Mouse (Mus musculus): ENCODE measurements around the gene Rnh1.
A peak's percentile ranks its signal among the peaks of the same experiment; 100 is the strongest.

DNA sequence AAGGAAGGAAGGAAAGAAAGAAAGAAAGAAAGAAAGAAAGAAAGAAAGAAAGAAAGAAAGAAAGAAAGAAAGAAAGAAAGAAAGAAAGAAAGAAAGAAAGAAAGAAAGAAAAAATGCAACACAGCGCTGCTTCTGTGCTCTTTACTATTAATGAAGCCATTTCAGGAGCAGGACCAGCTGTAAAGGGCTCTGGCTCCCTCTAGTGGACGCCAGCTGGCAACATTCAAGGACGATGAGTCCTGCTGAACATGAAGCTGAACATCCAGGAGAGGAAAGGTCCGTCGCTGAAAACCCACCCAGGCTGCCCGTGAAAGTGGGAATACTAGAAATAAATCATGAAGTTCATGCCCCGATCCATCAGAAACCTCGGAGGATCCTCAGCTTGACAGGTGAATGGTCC is 3.5 kb upstream of the Rnh1 start:
- peak; percentile 97 for TF ChIP-seq CTCF (IDR thresholded peaks at IDR 0.05; ENCODE audit: low read depth, low read length)
- no peak for TF ChIP-seq POLR2A (IDR thresholded peaks at IDR 0.05; ENCODE audit: extremely low read depth, insufficient read depth, low read length)

Measured in liver, adult 2 months (tissue).